Mouse (Mus musculus) urinary bladder, adult 18-20 months (tissue): ENCODE data around the gene Tmem150b.

Experiments used
- DNase-seq, 2 experiments: peaks; one replicate each; pipeline ENCODE4 v3.0.0; 2022; ENCODE audit warnings: low spot score in 2 of 2, mixed read lengths in 2 of 2

Tmem150b gene

GRCm38 (mm10) chr7:4731090-4731489 lies 6.0 kb upstream of the Tmem150b start:
- no peak for DNase-seq

- no peak for DNase-seq
Measured at GRCm38 (mm10) chr7:4724359-4724758, 690 bp downstream of the Tmem150b start.

- DNase-seq, result peak in 1 of 2 experiments; percentile 18
Measured at GRCm38 (mm10) chr7:4723508-4723907, 1.5 kb downstream of the Tmem150b start.

GRCm38 (mm10) chr7:4719276-4719675 lies 5.8 kb downstream of the Tmem150b start:
- no peak for DNase-seq

GRCm38 (mm10) chr7:4716955-4717354 lies 8.1 kb downstream of the Tmem150b start:
- DNase-seq, result no peak

- DNase-seq, result no peak
Measured at GRCm38 (mm10) chr7:4712594-4712993, 12.5 kb downstream of the Tmem150b start.

GRCm38 (mm10) chr7:4705098-4705497 lies 20.0 kb downstream of the Tmem150b start:
- no peak for DNase-seq

- DNase-seq, result no peak
Measured at GRCm38 (mm10) chr7:4703195-4703594, 21.9 kb downstream of the Tmem150b start.

- DNase-seq, result no peak
Measured at GRCm38 (mm10) chr7:4702334-4702733, 22.7 kb downstream of the Tmem150b start.

GRCm38 (mm10) chr7:4693004-4693403 lies 32.0 kb downstream of the Tmem150b start:
- DNase-seq, result no peak

GRCm38 (mm10) chr7:4690951-4691653 lies 33.9 kb downstream of the Tmem150b start:
- no peak for DNase-seq

- DNase-seq, result peak in 1 of 2 experiments; percentile 23
Measured at GRCm38 (mm10) chr7:4690387-4690786, 34.7 kb downstream of the Tmem150b start, which contains the start of gene Brsk1. Brsk1 (plus strand) TSS chr7:4690604.

GRCm38 (mm10) chr7:4684632-4685417 lies 40.2 kb downstream of the Tmem150b start, which contains the start of gene Hspbp1:
Hspbp1 (minus strand) TSS chr7:4685068.
- DNase-seq, result peak; percentile 86 to 94

- no peak for DNase-seq
Measured at GRCm38 (mm10) chr7:4684203-4684602, 40.8 kb downstream of the Tmem150b start.

- DNase-seq, result no peak
Measured at GRCm38 (mm10) chr7:4683307-4683706, 41.7 kb downstream of the Tmem150b start.

GRCm38 (mm10) chr7:4675200-4675599 lies 49.8 kb downstream of the Tmem150b start:
- no peak for DNase-seq

- no peak for DNase-seq
Measured at GRCm38 (mm10) chr7:4674114-4674731, 50.8 kb downstream of the Tmem150b start.

GRCm38 (mm10) chr7:4671956-4672355 lies 53.1 kb downstream of the Tmem150b start:
- no peak for DNase-seq

- no peak for DNase-seq
Measured at GRCm38 (mm10) chr7:4670655-4671255, 54.3 kb downstream of the Tmem150b start.

GRCm38 (mm10) chr7:4669156-4669555 lies 55.9 kb downstream of the Tmem150b start:
- no peak for DNase-seq

GRCm38 (mm10) chr7:4668506-4668905 lies 56.5 kb downstream of the Tmem150b start:
- no peak for DNase-seq

GRCm38 (mm10) chr7:4666871-4667270 lies 58.2 kb downstream of the Tmem150b start:
- no peak for DNase-seq
